9 mouse cellular contexts compared by ENCODE assay signal in the genomic region with DNA sequence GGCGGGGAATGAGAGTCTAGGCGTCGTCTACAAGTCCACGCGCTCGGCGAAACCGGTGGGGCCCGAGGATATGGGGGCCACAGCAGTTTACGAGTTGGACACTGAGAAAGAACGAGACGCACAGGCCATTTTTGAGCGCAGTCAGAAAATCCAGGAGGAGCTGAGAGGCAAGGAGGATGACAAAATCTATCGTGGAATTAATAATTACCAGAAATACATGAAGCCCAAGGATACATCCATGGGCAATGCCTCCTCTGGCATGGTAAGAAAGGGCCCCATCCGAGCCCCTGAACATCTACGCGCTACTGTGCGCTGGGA. TPM values are rescaled to one million over a fixed set of nuclear protein-coding genes. Genes with fewer than 3 reads are reported as not detected.
DNase-seq lines count a peak whose midpoint lies in the region; ATAC-seq and TF ChIP-seq lines count a peak whose summit lies in the region.
"Had no signal": no experiment of that assay in that cellular context is flagged by ENCODE, and none has a peak within 500 bp of the region (broad histone marks: within the 10 kb centered on the region; RNA-seq: fewer than 3 reads in every experiment).

No protein-coding gene starts in this region.

- H3K9ac ChIP-seq in forebrain, embryonic 11.5 days (ENCODE audit: low read length), result peak overlapping the region; percentile 72
- peak overlapping the region; percentile 76 for H3K9ac ChIP-seq in limb, embryonic 13.5 days

- peak overlapping the region; percentile 95 for H3K4me3 ChIP-seq in megakaryocyte, embryonic 14.5 days (replicated peaks)
- H3K4me3 ChIP-seq in forebrain, embryonic 11.5 days (ENCODE audit: low read depth, low read length), result peak overlapping the region; percentile 52
- H3K4me3 ChIP-seq in limb, embryonic 13.5 days, result peak overlapping the region; percentile 59
- H3K4me3 ChIP-seq in small intestine, adult 2 months (ENCODE audit: low read depth, low read length), result peak overlapping the region; percentile 77

- no peaks in the 10 kb centered on the region for H3K27me3 ChIP-seq in megakaryocyte, embryonic 14.5 days (replicated peaks)
- no peaks in the 10 kb centered on the region for H3K27me3 ChIP-seq in forebrain, embryonic 11.5 days (ENCODE audit: control insufficient read depth, insufficient read depth, low read length)
- no peaks in the 10 kb centered on the region for H3K27me3 ChIP-seq in limb, embryonic 13.5 days
- no peaks in the 10 kb centered on the region for H3K27me3 ChIP-seq in small intestine, adult 2 months (ENCODE audit: control insufficient read depth, insufficient read depth, low read length)

- H3K4me1 ChIP-seq in megakaryocyte, embryonic 14.5 days, result peaks cover 12% of the 10 kb centered on the region
- H3K4me1 ChIP-seq in forebrain, embryonic 11.5 days (replicated peaks; ENCODE audit: control insufficient read depth, insufficient read depth, low read length), result peaks cover 6% of the 10 kb centered on the region; the same call in 1 of the 2 replicates
- peaks cover 5% of the 10 kb centered on the region; the same call in 1 of the 2 replicates for H3K4me1 ChIP-seq in limb, embryonic 13.5 days
- peaks cover 8% of the 10 kb centered on the region for H3K4me1 ChIP-seq in small intestine, adult 2 months (ENCODE audit: control insufficient read depth, insufficient read depth, insufficient read length, low read length)

- TF ChIP-seq CTCF in small intestine, adult 2 months (IDR thresholded peaks at IDR 0.05; ENCODE audit: extremely low read depth, insufficient read length, insufficient replicate concordance, low read depth, low read length), result no peak

- H3K9me3 ChIP-seq in megakaryocyte, embryonic 14.5 days, result no peaks in the 10 kb centered on the region
- H3K9me3 ChIP-seq in forebrain, embryonic 11.5 days (ENCODE audit: control insufficient read depth, low read length), result peaks cover 3% of the 10 kb centered on the region; the same call in 1 of the 2 replicates
- H3K9me3 ChIP-seq in limb, embryonic 13.5 days, result peaks cover 5% of the 10 kb centered on the region; the same call in 1 of the 2 replicates

- WGBS in forebrain, embryonic 11.5 days, result 35% methylated on average over 18 of the region's 18 CpGs
- WGBS in limb, embryonic 13.5 days, result 36% methylated on average over 18 of the region's 18 CpGs
- WGBS in small intestine, adult 2 months, result 29% methylated on average over 18 of the region's 18 CpGs

- TF ChIP-seq POLR2A in small intestine, adult 2 months (IDR thresholded peaks at IDR 0.05; ENCODE audit: low read depth, low read length), result no peak

- no peak for ATAC-seq in megakaryocyte, adult 5-6 weeks (ENCODE audit: poor library complexity, severe bottlenecking)
- ATAC-seq in forebrain, embryonic 11.5 days (replicated peaks; ENCODE audit: low FRiP score), result no peak
- no peak for ATAC-seq in limb, embryonic 13.5 days (ENCODE audit: low FRiP score, low read depth)
- ATAC-seq in erythroid progenitor cell, adult 5-6 weeks (replicated peaks; ENCODE audit: low FRiP score, poor library complexity, severe bottlenecking), result no peak; the same call in 1 of the 2 replicates

- peaks cover under 1% of the 10 kb centered on the region for H3K36me3 ChIP-seq in megakaryocyte, embryonic 14.5 days (replicated peaks; ENCODE audit: low read length)
- H3K36me3 ChIP-seq in forebrain, embryonic 11.5 days (ENCODE audit: control insufficient read depth, insufficient read depth, low read length), result no peaks in the 10 kb centered on the region; the same call in 1 of the 2 replicates
- no peaks in the 10 kb centered on the region for H3K36me3 ChIP-seq in limb, embryonic 13.5 days
- no peaks in the 10 kb centered on the region for H3K36me3 ChIP-seq in small intestine, adult 2 months (ENCODE audit: control insufficient read depth, insufficient read depth, low read length)

- H3K4me2 ChIP-seq in forebrain, embryonic 11.5 days (ENCODE audit: low read depth, low read length, severe bottlenecking), result peak overlapping the region; percentile 73
- peak overlapping the region; percentile 78 for H3K4me2 ChIP-seq in limb, embryonic 13.5 days (replicated peaks)

- no peak overlapping the region for H3K27ac ChIP-seq in forebrain, embryonic 11.5 days (ENCODE audit: low read depth, low read length)
- no peak overlapping the region for H3K27ac ChIP-seq in limb, embryonic 13.5 days
- peak overlapping the region; percentile 34; the same call in 1 of the 2 replicates for H3K27ac ChIP-seq in small intestine, adult 2 months (ENCODE audit: insufficient read depth, low read depth, low read length)

- no peak for DNase-seq in forebrain, embryonic 11.5 days (ENCODE audit: low spot score)
- DNase-seq in thymus, postnatal 14 days, result no peak
- DNase-seq in frontal cortex, adult 2 months (ENCODE audit: extremely low spot score in 1 of 2, low spot score in 1 of 2), result no peak

RNA-seq across cellular contexts. Expression of a gene that starts 0.6 kb away (rescaled TPM):
- 1.7 and 24.6 TPM in 2 replicates for polyA plus RNA-seq in megakaryocyte, embryonic 14.5 days (2012; ENCODE audit: insufficient read depth, low replicate concordance)
- total RNA-seq in megakaryocyte, adult 5-6 weeks (2015), result 27.5 and 30.5 TPM in 2 replicates
- 31.2 and 32.2 TPM in 2 replicates for total RNA-seq in megakaryocyte, adult 5-6 weeks (2017)
- polyA plus RNA-seq in forebrain, embryonic 11.5 days (2014; fragmentation: Nextera tagmentation; extraction: Ambion mirVana), result 23.9 and 29.2 TPM in 2 replicates
- polyA plus RNA-seq in limb, embryonic 13.5 days (2015; fragmentation: Nextera tagmentation; extraction: Ambion mirVana), result 27.8 and 27.9 TPM in 2 replicates
- polyA plus RNA-seq in small intestine, adult 2 months (2012; rRNA removed), result 0.81 and 1.3 TPM in 2 replicates
- total RNA-seq in erythroid progenitor cell, adult 5-6 weeks (2015; ENCODE audit: low replicate concordance), result 29.8 and 29.9 TPM in 2 replicates
- total RNA-seq in erythroid progenitor cell, adult 5-6 weeks (2017; ENCODE audit: low replicate concordance), result 14.8 and 15.8 TPM in 2 replicates
- polyA plus RNA-seq in frontal cortex, adult 2 months (2012; rRNA removed), result 15.1 and 18.3 TPM in 2 replicates

RNA-seq across cellular contexts. Expression of a gene that starts 8.7 kb away (rescaled TPM):
- polyA plus RNA-seq in megakaryocyte, embryonic 14.5 days (2012; ENCODE audit: insufficient read depth, low replicate concordance), result 0.95 TPM in 1 of 2 replicates, not detected in the other
- total RNA-seq in megakaryocyte, adult 5-6 weeks (2015), result 0.36 and 1.1 TPM in 2 replicates
- 1.5 and 2.3 TPM in 2 replicates for total RNA-seq in megakaryocyte, adult 5-6 weeks (2017)
- 1.5 and 2.1 TPM in 2 replicates for polyA plus RNA-seq in forebrain, embryonic 11.5 days (2014; fragmentation: Nextera tagmentation; extraction: Ambion mirVana)
- 1.0 and 1.3 TPM in 2 replicates for polyA plus RNA-seq in limb, embryonic 13.5 days (2015; fragmentation: Nextera tagmentation; extraction: Ambion mirVana)
- polyA plus RNA-seq in small intestine, adult 2 months (2012; rRNA removed), result not detected in 2 replicates
- total RNA-seq in erythroid progenitor cell, adult 5-6 weeks (2015; ENCODE audit: low replicate concordance), result not detected in 2 replicates
- total RNA-seq in erythroid progenitor cell, adult 5-6 weeks (2017; ENCODE audit: low replicate concordance), result 2.6 and 9.1 TPM in 2 replicates
- 7.2 and 8.5 TPM in 2 replicates for polyA plus RNA-seq in frontal cortex, adult 2 months (2012; rRNA removed)
- polyA plus RNA-seq: adrenal gland, adult 2 months had no signal

RNA-seq across cellular contexts. Expression of a gene that starts 8.7 kb away (rescaled TPM):
- polyA plus RNA-seq in megakaryocyte, embryonic 14.5 days (2012; ENCODE audit: insufficient read depth, low replicate concordance), result 0.83 and 1.0 TPM in 2 replicates
- total RNA-seq in megakaryocyte, adult 5-6 weeks (2015), result 8.8 and 11.0 TPM in 2 replicates
- total RNA-seq in megakaryocyte, adult 5-6 weeks (2017), result 10.5 and 11.2 TPM in 2 replicates
- 11.9 and 12.3 TPM in 2 replicates for polyA plus RNA-seq in forebrain, embryonic 11.5 days (2014; fragmentation: Nextera tagmentation; extraction: Ambion mirVana)
- 10.2 and 11.6 TPM in 2 replicates for polyA plus RNA-seq in limb, embryonic 13.5 days (2015; fragmentation: Nextera tagmentation; extraction: Ambion mirVana)
- polyA plus RNA-seq in small intestine, adult 2 months (2012; rRNA removed), result 10.9 and 15.5 TPM in 2 replicates
- total RNA-seq in erythroid progenitor cell, adult 5-6 weeks (2015; ENCODE audit: low replicate concordance), result 8.6 and 17.2 TPM in 2 replicates
- 4.8 and 9.2 TPM in 2 replicates for total RNA-seq in erythroid progenitor cell, adult 5-6 weeks (2017; ENCODE audit: low replicate concordance)
- 19.2 and 21.3 TPM in 2 replicates for polyA plus RNA-seq in frontal cortex, adult 2 months (2012; rRNA removed)

RNA-seq across cellular contexts. Expression of a gene that starts 33.2 kb away (rescaled TPM):
- 0.53 and 1.5 TPM in 2 replicates for polyA plus RNA-seq in megakaryocyte, embryonic 14.5 days (2012; ENCODE audit: insufficient read depth, low replicate concordance)
- 8.6 and 9.3 TPM in 2 replicates for total RNA-seq in megakaryocyte, adult 5-6 weeks (2015)
- 4.3 and 5.9 TPM in 2 replicates for total RNA-seq in megakaryocyte, adult 5-6 weeks (2017)
- polyA plus RNA-seq in forebrain, embryonic 11.5 days (2014; fragmentation: Nextera tagmentation; extraction: Ambion mirVana), result 20.8 and 21.0 TPM in 2 replicates
- polyA plus RNA-seq in limb, embryonic 13.5 days (2015; fragmentation: Nextera tagmentation; extraction: Ambion mirVana), result 35.6 and 36.5 TPM in 2 replicates
- 1.5 and 1.9 TPM in 2 replicates for polyA plus RNA-seq in small intestine, adult 2 months (2012; rRNA removed)
- 4.2 and 6.8 TPM in 2 replicates for total RNA-seq in erythroid progenitor cell, adult 5-6 weeks (2015; ENCODE audit: low replicate concordance)
- 2.6 and 7.5 TPM in 2 replicates for total RNA-seq in erythroid progenitor cell, adult 5-6 weeks (2017; ENCODE audit: low replicate concordance)
- 49.0 and 56.4 TPM in 2 replicates for polyA plus RNA-seq in frontal cortex, adult 2 months (2012; rRNA removed)

RNA-seq across cellular contexts. Expression of a gene that starts 33.7 kb away (rescaled TPM):
- 0.60 TPM in 1 of 2 replicates, not detected in the other for polyA plus RNA-seq in megakaryocyte, embryonic 14.5 days (2012; ENCODE audit: insufficient read depth, low replicate concordance)
- total RNA-seq in megakaryocyte, adult 5-6 weeks (2015), result 12.5 and 14.9 TPM in 2 replicates
- total RNA-seq in megakaryocyte, adult 5-6 weeks (2017), result 10.7 and 21.3 TPM in 2 replicates
- polyA plus RNA-seq in forebrain, embryonic 11.5 days (2014; fragmentation: Nextera tagmentation; extraction: Ambion mirVana), result 36.5 and 38.6 TPM in 2 replicates
- polyA plus RNA-seq in limb, embryonic 13.5 days (2015; fragmentation: Nextera tagmentation; extraction: Ambion mirVana), result 26.8 and 27.5 TPM in 2 replicates
- 0.95 and 3.2 TPM in 2 replicates for polyA plus RNA-seq in small intestine, adult 2 months (2012; rRNA removed)
- total RNA-seq in erythroid progenitor cell, adult 5-6 weeks (2015; ENCODE audit: low replicate concordance), result 19.8 and 41.1 TPM in 2 replicates
- 22.0 and 26.2 TPM in 2 replicates for total RNA-seq in erythroid progenitor cell, adult 5-6 weeks (2017; ENCODE audit: low replicate concordance)
- polyA plus RNA-seq in frontal cortex, adult 2 months (2012; rRNA removed), result 37.1 and 40.9 TPM in 2 replicates
